Mouse (Mus musculus): ENCODE data around the gene Cog6. TPM values are rescaled to one million over a fixed set of nuclear protein-coding genes. Genes with fewer than 3 reads are reported as not detected.

Gene Cog6
- polyA plus RNA-seq, 1 experiment from 2014 or later, result 23.6 TPM

DNA sequence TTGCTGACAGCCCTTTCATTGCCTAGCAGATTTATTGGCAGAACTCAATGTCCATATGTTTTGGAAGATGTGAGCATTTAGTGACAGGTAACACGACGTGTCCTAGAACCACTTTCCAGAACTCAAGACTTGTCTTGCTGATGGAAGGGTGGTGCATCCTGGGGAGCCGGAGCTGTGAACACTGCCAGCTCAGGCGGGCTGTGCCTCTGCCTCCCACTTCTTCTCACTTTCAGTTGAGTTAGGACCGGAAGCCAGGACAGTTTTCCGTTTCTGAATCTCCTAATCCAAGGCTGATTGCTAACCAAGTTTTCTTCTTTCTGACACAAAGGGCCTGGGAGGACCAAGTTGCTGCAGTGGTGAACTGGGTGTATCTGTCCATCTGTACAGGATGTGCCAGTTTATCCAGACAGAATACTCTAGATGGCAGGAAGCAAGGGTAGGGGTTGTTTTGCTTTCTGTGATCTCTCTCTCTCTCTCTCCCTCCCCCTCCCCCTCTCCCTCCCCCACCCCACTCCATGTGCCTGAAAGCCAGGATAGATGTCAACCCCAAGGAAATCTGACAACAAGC lies 79.2 kb downstream of the Cog6 start:
- Histone ChIP-seq H3K9ac (ENCODE audit: low read depth, low read length) (no peak overlapping the region), H3K36me3 (ENCODE audit: control insufficient read depth, insufficient read depth) (no peaks in the 10 kb centered on the region), H3K27me3 (replicated peaks; ENCODE audit: control insufficient read depth, insufficient read depth, low read length) (no peaks in the 10 kb centered on the region), H3K4me3 (ENCODE audit: low read depth, low read length) (no peak overlapping the region), H3K4me1 (replicated peaks; ENCODE audit: control insufficient read depth, insufficient read depth, low read length) (0 out of 2 replicates have a peak, but pooled peaks cover 4% of the 10 kb centered on the region), H3K27ac (ENCODE audit: low read depth, low read length) (no peak overlapping the region), H3K4me2 (replicated peaks; ENCODE audit: low read depth) (no peak overlapping the region), H3K9me3 (ENCODE audit: control insufficient read depth) (no peaks in the 10 kb centered on the region)
- TF ChIP-seq CTCF (IDR thresholded peaks at IDR 0.05; ENCODE audit: low read depth), result no peak
- no peak for ATAC-seq
- 77% methylated on average over 6 of the region's 6 CpGs for whole genome bisulfite sequencing

DNA sequence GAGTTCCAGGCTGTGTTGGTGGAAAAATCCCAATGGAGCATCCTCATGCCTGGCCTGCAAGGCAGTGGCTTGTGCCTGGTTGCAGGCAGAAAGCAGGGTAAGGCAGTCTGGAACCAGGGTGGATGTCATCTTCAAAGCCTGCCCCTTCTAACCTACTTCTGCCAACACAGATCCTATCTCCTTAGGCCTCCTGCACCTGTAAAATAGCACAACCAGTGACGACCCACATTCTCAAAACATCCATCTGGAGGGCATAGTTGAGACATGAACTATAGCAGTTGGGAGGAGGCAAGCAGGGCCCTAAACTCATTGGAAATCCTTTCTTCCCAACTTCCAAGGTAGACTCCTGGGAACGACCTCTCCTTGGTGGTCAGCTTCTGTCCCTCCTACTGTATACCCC lies 85.1 kb downstream of the Cog6 start:
- Histone ChIP-seq H3K36me3 (ENCODE audit: control insufficient read depth, insufficient read depth) (no peaks in the 10 kb centered on the region), H3K27ac (ENCODE audit: low read depth, low read length) (no peak overlapping the region), H3K4me2 (replicated peaks; ENCODE audit: low read depth) (no peak overlapping the region), H3K9ac (ENCODE audit: low read depth, low read length) (no peak overlapping the region), H3K9me3 (ENCODE audit: control insufficient read depth) (no peaks in the 10 kb centered on the region), H3K27me3 (replicated peaks; ENCODE audit: control insufficient read depth, insufficient read depth, low read length) (no peaks in the 10 kb centered on the region), H3K4me1 (replicated peaks; ENCODE audit: control insufficient read depth, insufficient read depth, low read length) (no peaks in the 10 kb centered on the region), H3K4me3 (ENCODE audit: low read depth, low read length) (no peak overlapping the region)
- TF ChIP-seq CTCF (IDR thresholded peaks at IDR 0.05; ENCODE audit: low read depth), result no peak
- 72% methylated on average over 2 of the region's 2 CpGs for WGBS
- no peak for ATAC-seq

Other genes starting within 250 kb of the Cog6 start
- 30.2 and 31.3 TPM in 2 replicates for gene Lhfp, start 24.3 kb upstream of the Cog6 start, polyA plus RNA-seq (2015; fragmentation: Nextera tagmentation; extraction: Ambion mirVana)

All from intestine, postnatal 0 days (tissue).